Mouse (Mus musculus): Measurements from ENCODE around the gene Siah1a.

GRCm38 (mm10) chr8:86781094-86781493, 35.4 kb upstream of the Siah1a start:
- TF ChIP-seq EP300 (IDR thresholded peaks at IDR 0.05) (no peak), CTCF (IDR thresholded peaks at IDR 0.05) (no peak)
